Mouse (Mus musculus) ovary, postnatal 10 days (tissue): ENCODE measurements around the gene Uqcrq.

Experiments
- DNase-seq: peaks from one replicate; pipeline ENCODE4 v3.0.0; 2022; ENCODE audit warnings: low spot score

Uqcrq gene

GRCm38 (mm10) chr11:53411738-53412137, 18.9 kb downstream of the Uqcrq start:
- no peak for DNase-seq

GRCm38 (mm10) chr11:53403638-53404037, 27.0 kb downstream of the Uqcrq start:
- no peak for DNase-seq

- no peak for DNase-seq
These were observed 36.8 kb downstream of the Uqcrq start for GRCm38 (mm10) chr11:53393856-53394255.

- DNase-seq: no peak
These were observed 46.7 kb downstream of the Uqcrq start for GRCm38 (mm10) chr11:53383758-53384428.

- DNase-seq: no peak
These were observed 51.7 kb downstream of the Uqcrq start for GRCm38 (mm10) chr11:53378918-53379317.
